8 mouse cellular contexts compared by ENCODE assay signal in the genomic region with DNA sequence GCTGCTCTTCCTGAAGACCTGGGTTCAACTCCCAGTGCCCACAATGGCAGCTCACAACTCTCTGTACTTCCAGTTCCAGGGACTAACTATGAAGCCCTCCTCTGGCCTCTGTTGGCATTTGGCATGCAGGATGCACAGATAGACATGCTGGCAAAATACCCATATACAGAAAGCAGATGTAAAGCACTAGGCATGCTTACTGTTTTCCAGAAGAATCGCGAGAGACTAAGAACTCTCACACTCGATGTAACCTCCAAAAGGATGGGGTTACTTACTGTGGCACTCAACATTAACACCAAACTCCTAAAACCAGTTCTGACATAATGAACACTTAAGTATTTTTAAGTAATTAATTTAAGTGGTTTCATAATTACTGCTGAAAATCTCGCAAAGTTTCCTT. TPM values are rescaled to one million over a fixed set of nuclear protein-coding genes. Genes with fewer than 3 reads are reported as not detected.
A peak's percentile ranks its signal among the peaks of the same experiment; 100 is the strongest.
DNase-seq lines count a peak whose midpoint lies in the region; ATAC-seq and TF ChIP-seq lines count a peak whose summit lies in the region.

No protein-coding gene starts in this region.

- no peak for TF ChIP-seq POLR2A in lung, adult 2 months (IDR thresholded peaks at IDR 0.05; ENCODE audit: borderline replicate concordance, extremely low read depth, low read depth, low read length)

- peaks cover 40% of the 10 kb centered on the region for H3K36me3 ChIP-seq in embryonic facial prominence, embryonic 10.5 days (replicated peaks)
- H3K36me3 ChIP-seq in intestine, embryonic 14.5 days (ENCODE audit: control insufficient read depth, insufficient read depth, low read length), result peaks cover 12% of the 10 kb centered on the region; the same call in 1 of the 2 replicates
- peaks cover 18% of the 10 kb centered on the region; the same call in 1 of the 2 replicates for H3K36me3 ChIP-seq in neural tube, embryonic 12.5 days

- peak overlapping the region; percentile 84 for H3K9ac ChIP-seq in intestine, embryonic 14.5 days (ENCODE audit: low read length)
- H3K9ac ChIP-seq in neural tube, embryonic 12.5 days, result peak overlapping the region; percentile 86

- no peak for DNase-seq in lung, adult 2 months
- DNase-seq in lung, postnatal 25 days (ENCODE audit: low spot score), result no peak
- no peak for DNase-seq in embryonic facial prominence, embryonic 10.5 days (ENCODE audit: low spot score)
- no peak for DNase-seq in intestine, embryonic 14.5 days (ENCODE audit: low spot score)
- DNase-seq in adrenal gland, postnatal 4 days (ENCODE audit: low spot score in 2 of 2), result no peak
- DNase-seq in gastrocnemius, postnatal 25 days, result no peak
- no peak for DNase-seq in retina, postnatal 1 day

- peak overlapping the region; percentile 78 for H3K4me2 ChIP-seq in intestine, embryonic 14.5 days (ENCODE audit: low read length)
- H3K4me2 ChIP-seq in neural tube, embryonic 12.5 days (replicated peaks), result peak overlapping the region; percentile 73

- H3K4me3 ChIP-seq in lung, adult 2 months (replicated peaks; ENCODE audit: extremely low read depth, low read depth, low read length), result peak overlapping the region; percentile 87
- peak overlapping the region; percentile 84 for H3K4me3 ChIP-seq in embryonic facial prominence, embryonic 10.5 days
- H3K4me3 ChIP-seq in intestine, embryonic 14.5 days (ENCODE audit: low read depth, low read length), result peak overlapping the region; percentile 77
- peak overlapping the region; percentile 82 for H3K4me3 ChIP-seq in neural tube, embryonic 12.5 days

- TF ChIP-seq CTCF in lung, adult 2 months (IDR thresholded peaks at IDR 0.05; ENCODE audit: insufficient read depth, low read length), result no peak

- peaks cover 9% of the 10 kb centered on the region for H3K4me1 ChIP-seq in lung, adult 2 months (ENCODE audit: control insufficient read depth, insufficient read depth, low read length)
- H3K4me1 ChIP-seq in embryonic facial prominence, embryonic 10.5 days, result peaks cover 14% of the 10 kb centered on the region
- H3K4me1 ChIP-seq in intestine, embryonic 14.5 days (replicated peaks; ENCODE audit: control insufficient read depth, insufficient read depth, low read length), result peaks cover 11% of the 10 kb centered on the region; the same call in 1 of the 2 replicates
- peaks cover 13% of the 10 kb centered on the region for H3K4me1 ChIP-seq in neural tube, embryonic 12.5 days

- peak overlapping the region; percentile 96 for H3K27ac ChIP-seq in embryonic facial prominence, embryonic 10.5 days (replicated peaks)
- peak overlapping the region; percentile 91 for H3K27ac ChIP-seq in intestine, embryonic 14.5 days (ENCODE audit: low read depth)
- H3K27ac ChIP-seq in neural tube, embryonic 12.5 days, result no peak overlapping the region

- no peaks in the 10 kb centered on the region for H3K27me3 ChIP-seq in embryonic facial prominence, embryonic 10.5 days (replicated peaks; ENCODE audit: low read depth, poor library complexity, severe bottlenecking)
- H3K27me3 ChIP-seq in intestine, embryonic 14.5 days (replicated peaks; ENCODE audit: control insufficient read depth, insufficient read depth, low read length), result no peaks in the 10 kb centered on the region
- no peaks in the 10 kb centered on the region for H3K27me3 ChIP-seq in neural tube, embryonic 12.5 days (replicated peaks)

- H3K9me3 ChIP-seq in embryonic facial prominence, embryonic 10.5 days, result no peaks in the 10 kb centered on the region
- H3K9me3 ChIP-seq in intestine, embryonic 14.5 days (ENCODE audit: control insufficient read depth, low read length), result no peaks in the 10 kb centered on the region
- H3K9me3 ChIP-seq in neural tube, embryonic 12.5 days, result no peaks in the 10 kb centered on the region

- 25% methylated on average over 4 of the region's 4 CpGs for WGBS in lung, adult 2 months
- WGBS in embryonic facial prominence, embryonic 10.5 days, result 63% methylated on average over 4 of the region's 4 CpGs
- WGBS in intestine, embryonic 14.5 days, result 60% methylated on average over 4 of the region's 4 CpGs
- 73% methylated on average over 4 of the region's 4 CpGs for WGBS in neural tube, embryonic 12.5 days

- no peak for ATAC-seq in intestine, embryonic 14.5 days (replicated peaks; ENCODE audit: low FRiP score, low TSS enrichment, low read depth)
- no peak for ATAC-seq in neural tube, embryonic 12.5 days (ENCODE audit: low FRiP score, low read depth)

RNA-seq across cellular contexts. Expression of gene Trappc6b, which starts 0.9 kb away (rescaled TPM):
- polyA plus RNA-seq in lung, adult 2 months (2012; rRNA removed), result 87.9 and 113 TPM in 2 replicates
- 67.6 and 69.9 TPM in 2 replicates for polyA plus RNA-seq in embryonic facial prominence, embryonic 10.5 days (2016; fragmentation: Nextera tagmentation; extraction: Ambion mirVana)
- polyA plus RNA-seq in intestine, embryonic 14.5 days (2014; fragmentation: Nextera tagmentation; extraction: Ambion mirVana), result 54.1 and 57.0 TPM in 2 replicates
- 118 and 121 TPM in 2 replicates for polyA plus RNA-seq in neural tube, embryonic 12.5 days (2016; fragmentation: Nextera tagmentation; extraction: Ambion mirVana)
- total RNA-seq in adrenal gland, postnatal 4 days (2021), result 10 to 100 TPM; 92.0 to 95.4 TPM
- total RNA-seq in gastrocnemius, postnatal 25 days (2021), result 10 to 100 TPM; 35.4 to 45.8 TPM

RNA-seq across cellular contexts. Expression of gene Pnn, which starts 6.4 kb away (rescaled TPM):
- 12.4 and 18.6 TPM in 2 replicates for polyA plus RNA-seq in lung, adult 2 months (2012; rRNA removed)
- polyA plus RNA-seq in embryonic facial prominence, embryonic 10.5 days (2016; fragmentation: Nextera tagmentation; extraction: Ambion mirVana), result 114 and 121 TPM in 2 replicates
- 71.3 and 80.0 TPM in 2 replicates for polyA plus RNA-seq in intestine, embryonic 14.5 days (2014; fragmentation: Nextera tagmentation; extraction: Ambion mirVana)
- polyA plus RNA-seq in neural tube, embryonic 12.5 days (2016; fragmentation: Nextera tagmentation; extraction: Ambion mirVana), result 109 and 112 TPM in 2 replicates
- 10 to 100 TPM; 71.8 to 78.4 TPM for total RNA-seq in adrenal gland, postnatal 4 days (2021)
- total RNA-seq in gastrocnemius, postnatal 25 days (2021), result 10 to 100 TPM; 15.0 to 15.8 TPM

RNA-seq across cellular contexts. Expression of gene Mia2, which starts 35.3 kb away (rescaled TPM):
- 19.7 and 32.8 TPM in 2 replicates for polyA plus RNA-seq in lung, adult 2 months (2012; rRNA removed)
- 45.2 and 47.0 TPM in 2 replicates for polyA plus RNA-seq in embryonic facial prominence, embryonic 10.5 days (2016; fragmentation: Nextera tagmentation; extraction: Ambion mirVana)
- polyA plus RNA-seq in intestine, embryonic 14.5 days (2014; fragmentation: Nextera tagmentation; extraction: Ambion mirVana), result 70.9 and 75.2 TPM in 2 replicates
- 52.2 and 53.8 TPM in 2 replicates for polyA plus RNA-seq in neural tube, embryonic 12.5 days (2016; fragmentation: Nextera tagmentation; extraction: Ambion mirVana)
- 10 to 100 TPM; 72.0 to 78.0 TPM for total RNA-seq in adrenal gland, postnatal 4 days (2021)
- 10 to 100 TPM; 88.3 to 97.4 TPM for total RNA-seq in gastrocnemius, postnatal 25 days (2021)

RNA-seq across cellular contexts. Expression of gene Gemin2, which starts 47.1 kb away (rescaled TPM):
- 1.9 and 2.9 TPM in 2 replicates for polyA plus RNA-seq in lung, adult 2 months (2012; rRNA removed)
- polyA plus RNA-seq in embryonic facial prominence, embryonic 10.5 days (2016; fragmentation: Nextera tagmentation; extraction: Ambion mirVana), result 41.8 and 43.7 TPM in 2 replicates
- 18.7 and 24.4 TPM in 2 replicates for polyA plus RNA-seq in intestine, embryonic 14.5 days (2014; fragmentation: Nextera tagmentation; extraction: Ambion mirVana)
- polyA plus RNA-seq in neural tube, embryonic 12.5 days (2016; fragmentation: Nextera tagmentation; extraction: Ambion mirVana), result 19.8 and 20.4 TPM in 2 replicates
- total RNA-seq in adrenal gland, postnatal 4 days (2021), result 10 to 100 TPM; 13.6 to 15.0 TPM
- 1 to 10 TPM; 3.8 to 4.4 TPM for total RNA-seq in gastrocnemius, postnatal 25 days (2021)

RNA-seq across cellular contexts. Expression of gene Sec23a, which starts 48.5 kb away (rescaled TPM):
- polyA plus RNA-seq in lung, adult 2 months (2012; rRNA removed), result 8.6 and 13.0 TPM in 2 replicates
- 59.8 and 60.5 TPM in 2 replicates for polyA plus RNA-seq in embryonic facial prominence, embryonic 10.5 days (2016; fragmentation: Nextera tagmentation; extraction: Ambion mirVana)
- polyA plus RNA-seq in intestine, embryonic 14.5 days (2014; fragmentation: Nextera tagmentation; extraction: Ambion mirVana), result 70.8 and 75.9 TPM in 2 replicates
- 99.4 and 108 TPM in 2 replicates for polyA plus RNA-seq in neural tube, embryonic 12.5 days (2016; fragmentation: Nextera tagmentation; extraction: Ambion mirVana)
- total RNA-seq in adrenal gland, postnatal 4 days (2021), result 10 to 100 TPM; 48.1 to 53.7 TPM
- 10 to 100 TPM; 44.4 to 46.0 TPM for total RNA-seq in gastrocnemius, postnatal 25 days (2021)
